8 mouse cellular contexts compared by ENCODE assay signal in genomic region chr5:124046741-124047401, GRCm38 (mm10). TPM values are rescaled to one million over a fixed set of nuclear protein-coding genes. Genes with fewer than 3 reads are reported as not detected.
DNase-seq lines count a peak whose midpoint lies in the region; ATAC-seq and TF ChIP-seq lines count a peak whose summit lies in the region.

No protein-coding gene starts in this region.

- H3K27me3 ChIP-seq in liver, embryonic 12.5 days (replicated peaks), result no peaks in the 10 kb centered on the region
- H3K27me3 ChIP-seq in stomach, embryonic 16.5 days (ENCODE audit: control insufficient read depth, insufficient read depth, low read length), result no peaks in the 10 kb centered on the region
- H3K27me3 ChIP-seq in midbrain, embryonic 14.5 days (ENCODE audit: control insufficient read depth, insufficient read depth, low read length), result no peaks in the 10 kb centered on the region

- no peak overlapping the region for H3K4me3 ChIP-seq in layer of hippocampus, adult 2 months
- no peak overlapping the region for H3K4me3 ChIP-seq in liver, embryonic 12.5 days
- no peak overlapping the region for H3K4me3 ChIP-seq in stomach, embryonic 16.5 days (replicated peaks; ENCODE audit: low read length)
- no peak overlapping the region for H3K4me3 ChIP-seq in midbrain, embryonic 14.5 days (replicated peaks; ENCODE audit: low read depth, low read length)

- no peak; the same call in 1 of the 2 replicates for TF ChIP-seq CTCF in layer of hippocampus, adult 2 months (conservative IDR thresholded peaks at IDR 0.05)

- no peak for ATAC-seq in liver, embryonic 12.5 days
- ATAC-seq in stomach, embryonic 16.5 days (ENCODE audit: insufficient read depth, low FRiP score), result peak; percentile 88
- no peak for ATAC-seq in midbrain, embryonic 14.5 days (ENCODE audit: low FRiP score, low TSS enrichment)

- peaks cover 75% of the 10 kb centered on the region for H3K4me1 ChIP-seq in liver, embryonic 12.5 days
- H3K4me1 ChIP-seq in stomach, embryonic 16.5 days (ENCODE audit: control insufficient read depth, insufficient read depth, low read length), result peaks cover 43% of the 10 kb centered on the region
- 0 out of 2 replicates have a peak, but pooled peaks cover 13% of the 10 kb centered on the region for H3K4me1 ChIP-seq in midbrain, embryonic 14.5 days (ENCODE audit: control insufficient read depth, insufficient read depth, low read length)

- H3K9me3 ChIP-seq in liver, embryonic 12.5 days (replicated peaks), result no peaks in the 10 kb centered on the region
- no peaks in the 10 kb centered on the region for H3K9me3 ChIP-seq in stomach, embryonic 16.5 days (replicated peaks; ENCODE audit: control insufficient read depth, low read length)
- H3K9me3 ChIP-seq in midbrain, embryonic 14.5 days (ENCODE audit: control insufficient read depth, low read length), result no peaks in the 10 kb centered on the region

- intact Hi-C loops in left cerebral cortex, postnatal 14 days (cut with DNase I), result no loop called here

- no peak for DNase-seq in layer of hippocampus, adult 2 months (ENCODE audit: low spot score in 2 of 2)
- DNase-seq in layer of hippocampus, adult 9-11 months, result no peak
- peak; percentile 48 for DNase-seq in brain, adult 2 months (ENCODE audit: low read depth, low spot score)
- DNase-seq in midbrain, embryonic 14.5 days, result no peak
- no peak for DNase-seq in left cerebral cortex, adult 18-20 months (ENCODE audit: low spot score in 2 of 2)
- no peak for DNase-seq in left cerebral cortex, postnatal 14 days (ENCODE audit: low spot score in 2 of 2)

- no peak overlapping the region for H3K4me2 ChIP-seq in liver, embryonic 12.5 days
- no peak overlapping the region for H3K4me2 ChIP-seq in stomach, embryonic 16.5 days (ENCODE audit: low read depth, low read length)
- no peak overlapping the region for H3K4me2 ChIP-seq in midbrain, embryonic 14.5 days (ENCODE audit: low read length)

- H3K27ac ChIP-seq in layer of hippocampus, adult 2 months, result peak overlapping the region; percentile 61
- H3K27ac ChIP-seq in liver, embryonic 12.5 days, result peak overlapping the region; percentile 52; the same call in 1 of the 2 replicates
- peak overlapping the region; percentile 98 for H3K27ac ChIP-seq in stomach, embryonic 16.5 days (ENCODE audit: low read length)
- no peak overlapping the region for H3K27ac ChIP-seq in midbrain, embryonic 14.5 days (replicated peaks; ENCODE audit: low read depth, low read length)

- no peaks in the 10 kb centered on the region for H3K36me3 ChIP-seq in liver, embryonic 12.5 days
- H3K36me3 ChIP-seq in stomach, embryonic 16.5 days (ENCODE audit: control insufficient read depth, insufficient read depth, low read length), result no peaks in the 10 kb centered on the region
- no peaks in the 10 kb centered on the region for H3K36me3 ChIP-seq in midbrain, embryonic 14.5 days (ENCODE audit: control insufficient read depth, insufficient read depth, low read length)

- H3K9ac ChIP-seq in liver, embryonic 12.5 days, result peak overlapping the region; percentile 27; the same call in 1 of the 2 replicates
- peak overlapping the region; percentile 58 for H3K9ac ChIP-seq in stomach, embryonic 16.5 days (ENCODE audit: low read length)
- no peak overlapping the region; the same call in 1 of the 2 replicates for H3K9ac ChIP-seq in midbrain, embryonic 14.5 days (replicated peaks; ENCODE audit: low read length)

- WGBS in liver, embryonic 12.5 days (ENCODE audit: insufficient replicate concordance), result 64% methylated on average over 7 of the region's 7 CpGs
- 69% methylated on average over 7 of the region's 7 CpGs for WGBS in stomach, embryonic 16.5 days
- WGBS in midbrain, embryonic 14.5 days, result 80% methylated on average over 7 of the region's 7 CpGs

RNA-seq across cellular contexts. Expression of gene Vps37b, which starts 14.8 kb away (rescaled TPM):
- 10 to 100 TPM; 36.8 to 42.2 TPM for total RNA-seq in layer of hippocampus, adult 2 months (2021)
- polyA plus RNA-seq in liver, embryonic 12.5 days (2016; fragmentation: Nextera tagmentation; extraction: Ambion mirVana), result 20.9 and 21.8 TPM in 2 replicates
- 39.6 and 44.4 TPM in 2 replicates for polyA plus RNA-seq in stomach, embryonic 16.5 days (2015; fragmentation: Nextera tagmentation; extraction: Ambion mirVana)
- polyA plus RNA-seq in midbrain, embryonic 14.5 days (2014; fragmentation: Nextera tagmentation; extraction: Ambion mirVana), result 58.0 and 72.4 TPM in 2 replicates
- 10 to 100 TPM; 43.2 to 50.5 TPM for total RNA-seq in left cerebral cortex, adult 18-20 months (2021)
- total RNA-seq in left cerebral cortex, postnatal 14 days (2021), result 10 to 100 TPM; 51.4 to 58.3 TPM

RNA-seq across cellular contexts. Expression of gene Abcb9, which starts 48.7 kb away (rescaled TPM):
- total RNA-seq in layer of hippocampus, adult 2 months (2021), result 10 to 100 TPM; 27.0 to 31.7 TPM
- 5.0 and 5.6 TPM in 2 replicates for polyA plus RNA-seq in liver, embryonic 12.5 days (2016; fragmentation: Nextera tagmentation; extraction: Ambion mirVana)
- 3.2 and 3.7 TPM in 2 replicates for polyA plus RNA-seq in stomach, embryonic 16.5 days (2015; fragmentation: Nextera tagmentation; extraction: Ambion mirVana)
- 10.9 and 11.6 TPM in 2 replicates for polyA plus RNA-seq in midbrain, embryonic 14.5 days (2014; fragmentation: Nextera tagmentation; extraction: Ambion mirVana)
- total RNA-seq in left cerebral cortex, adult 18-20 months (2021), result 10 to 100 TPM; 53.1 to 57.1 TPM
- 10 to 100 TPM; 57.5 to 58.4 TPM for total RNA-seq in left cerebral cortex, postnatal 14 days (2021)
